Mouse (Mus musculus): ENCODE data around the gene Farp1. TPM values are rescaled to one million over a fixed set of nuclear protein-coding genes. Genes with fewer than 3 reads are reported as not detected.
"Not testable (repeated sequence)": the region's sequence is repeated elsewhere in the genome, so short reads cannot be mapped to it uniquely, and the experiment has no call there.

Farp1 gene
- polyA plus RNA-seq, 1 experiment: 11.6 TPM

DNA sequence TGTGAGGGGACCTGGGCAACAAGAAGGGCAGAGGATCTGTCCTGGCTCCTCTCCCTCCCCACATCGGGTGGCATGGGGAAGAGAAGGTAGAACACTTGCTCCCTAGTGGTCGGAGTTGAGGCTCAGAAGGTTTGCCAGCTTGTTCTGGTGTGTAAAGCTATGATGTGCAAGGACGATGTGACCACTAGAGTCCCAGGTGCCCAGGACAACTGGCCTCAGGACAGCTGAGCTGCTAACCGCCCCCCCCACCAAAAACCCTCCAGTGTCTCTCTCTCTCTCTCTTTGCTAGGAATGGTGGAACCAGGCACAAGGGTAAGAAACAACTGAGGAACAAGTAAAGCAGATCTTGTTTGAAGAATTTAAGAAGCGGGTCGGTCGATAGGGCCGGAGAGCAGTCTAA lies 149.4 kb downstream of the Farp1 start:
- Histone ChIP-seq H3K27ac (replicated peaks; ENCODE audit: low read depth, low read length) (no peak overlapping the region), H3K4me1 (ENCODE audit: control insufficient read depth, insufficient read depth, insufficient read length, low read length) (no peaks in the 10 kb centered on the region), H3K4me3 (ENCODE audit: insufficient read depth, low read depth, low read length) (no peak overlapping the region)

GRCm38 (mm10) chr14:121186402-121186894 lies 151.4 kb downstream of the Farp1 start:
- no peak overlapping the region for H3K4me3 ChIP-seq (ENCODE audit: insufficient read depth, low read depth, low read length)
- no peaks in the 10 kb centered on the region for H3K4me1 ChIP-seq (ENCODE audit: control insufficient read depth, insufficient read depth, insufficient read length, low read length)
- H3K27ac ChIP-seq (replicated peaks; ENCODE audit: low read depth, low read length): no peak overlapping the region

DNA sequence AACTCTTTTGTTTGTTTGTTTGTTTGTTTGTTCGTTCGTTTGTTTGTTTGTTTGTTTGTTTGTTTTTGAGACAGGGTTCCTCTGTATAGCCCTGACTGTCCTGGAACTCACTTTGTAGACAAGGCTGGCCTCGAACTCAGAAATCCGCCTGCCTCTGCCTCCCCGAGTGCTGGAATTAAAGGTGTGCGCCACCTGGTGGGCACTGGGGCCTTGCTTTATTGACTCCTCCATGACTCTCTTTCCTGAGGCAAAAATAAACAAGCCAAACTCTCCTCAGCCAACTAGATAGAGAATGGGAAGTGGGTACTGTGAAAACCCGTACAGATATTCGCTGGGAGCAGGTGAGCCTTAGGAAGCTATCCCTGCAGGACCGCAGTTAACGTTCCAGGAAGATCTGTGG lies 154.8 kb downstream of the Farp1 start:
- not testable (repeated sequence) for H3K4me3 ChIP-seq (ENCODE audit: insufficient read depth, low read depth, low read length); H3K4me1 ChIP-seq (ENCODE audit: control insufficient read depth, insufficient read depth, insufficient read length, low read length); H3K27ac ChIP-seq (replicated peaks; ENCODE audit: low read depth, low read length)

GRCm38 (mm10) chr14:121190386-121190785 lies 155.4 kb downstream of the Farp1 start:
- Histone ChIP-seq H3K4me3 (ENCODE audit: insufficient read depth, low read depth, low read length) (no peak overlapping the region), H3K27ac (replicated peaks; ENCODE audit: low read depth, low read length) (no peak overlapping the region), H3K4me1 (ENCODE audit: control insufficient read depth, insufficient read depth, insufficient read length, low read length) (no peaks in the 10 kb centered on the region)

- no peak overlapping the region for H3K27ac ChIP-seq (replicated peaks; ENCODE audit: low read depth, low read length)
- H3K4me1 ChIP-seq (ENCODE audit: control insufficient read depth, insufficient read depth, insufficient read length, low read length): no peaks in the 10 kb centered on the region
- H3K4me3 ChIP-seq (ENCODE audit: insufficient read depth, low read depth, low read length): no peak overlapping the region
These were observed 156.7 kb downstream of the Farp1 start for GRCm38 (mm10) chr14:121191739-121192138.

DNA sequence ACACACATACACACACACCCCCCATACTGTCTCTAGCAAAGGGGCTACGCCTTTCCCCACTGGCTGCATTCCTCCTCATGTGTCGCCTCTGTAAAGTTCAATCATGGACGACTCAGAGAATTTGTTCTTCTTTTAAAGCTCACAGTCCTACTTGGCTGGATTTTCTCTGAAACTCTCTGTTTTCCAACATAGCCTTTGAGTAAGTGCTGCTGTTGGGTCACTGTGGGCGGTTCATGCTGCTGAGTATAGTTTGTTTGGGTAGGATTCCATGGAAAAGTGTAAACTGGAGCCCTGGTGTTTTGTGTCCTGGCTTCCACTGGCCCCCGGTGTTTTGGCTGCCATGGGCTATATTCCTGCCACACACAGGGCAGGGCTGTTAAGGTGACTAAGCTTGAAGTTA lies 157.4 kb downstream of the Farp1 start:
- H3K27ac ChIP-seq (replicated peaks; ENCODE audit: low read depth, low read length): no peak overlapping the region
- H3K4me1 ChIP-seq (ENCODE audit: control insufficient read depth, insufficient read depth, insufficient read length, low read length): no peaks in the 10 kb centered on the region
- no peak overlapping the region for H3K4me3 ChIP-seq (ENCODE audit: insufficient read depth, low read depth, low read length)

DNA sequence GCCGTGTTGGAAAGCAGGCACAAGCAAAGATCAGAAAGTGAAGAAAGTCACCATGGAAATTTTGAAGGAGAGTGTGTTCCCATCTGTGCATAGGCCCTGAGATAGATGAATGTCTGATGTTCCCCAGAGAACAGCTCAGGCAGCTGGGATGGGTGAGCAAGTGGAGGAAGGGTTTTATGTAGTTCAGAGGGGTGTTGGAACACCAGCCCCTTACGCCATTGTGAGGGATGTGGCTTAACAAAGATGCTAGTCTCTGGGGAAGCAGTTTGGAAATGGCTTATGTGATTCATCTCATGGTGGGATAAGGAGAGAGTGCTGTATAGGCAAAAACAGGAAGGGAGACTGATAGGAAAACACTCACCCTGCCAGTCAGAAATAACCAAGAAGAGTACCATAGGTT lies 159.0 kb downstream of the Farp1 start:
- Histone ChIP-seq H3K4me1 (ENCODE audit: control insufficient read depth, insufficient read depth, insufficient read length, low read length) (no peaks in the 10 kb centered on the region), H3K4me3 (ENCODE audit: insufficient read depth, low read depth, low read length) (no peak overlapping the region), H3K27ac (replicated peaks; ENCODE audit: low read depth, low read length) (no peak overlapping the region)

DNA sequence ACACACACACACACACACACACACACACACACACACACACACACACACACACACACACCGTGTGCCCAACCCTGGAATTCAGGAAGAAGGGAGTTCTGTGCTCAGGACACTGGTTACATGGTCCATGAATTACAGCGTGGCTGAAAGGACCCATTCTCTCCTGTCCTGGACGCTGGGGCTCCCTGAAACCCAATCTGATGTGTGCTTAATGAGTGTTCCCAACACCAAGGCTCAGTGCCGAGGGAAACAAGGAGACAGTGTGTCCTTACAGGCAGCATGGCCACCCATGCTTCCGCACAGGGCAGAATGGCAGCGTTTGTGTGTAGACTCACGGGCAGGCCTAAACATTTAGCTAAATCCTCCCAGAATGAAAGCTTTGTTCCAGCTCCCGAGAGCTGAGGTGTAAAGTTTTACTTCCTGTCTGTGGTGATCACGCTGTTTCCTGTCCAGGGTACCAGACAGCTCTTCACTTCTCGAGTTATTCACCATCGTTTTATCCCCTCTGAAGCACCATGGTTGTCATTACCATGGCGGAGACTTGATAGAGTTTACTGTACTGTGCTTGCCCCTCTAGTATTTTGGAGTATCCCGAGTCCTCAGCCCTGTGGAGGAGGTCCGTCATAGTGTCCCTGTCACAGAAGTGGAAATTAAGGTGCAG lies 164.0 kb downstream of the Farp1 start:
- H3K4me3 ChIP-seq (ENCODE audit: insufficient read depth, low read depth, low read length): no peak overlapping the region
- H3K27ac ChIP-seq (replicated peaks; ENCODE audit: low read depth, low read length): no peak overlapping the region
- H3K4me1 ChIP-seq (ENCODE audit: control insufficient read depth, insufficient read depth, insufficient read length, low read length): no peaks in the 10 kb centered on the region

GRCm38 (mm10) chr14:121199789-121200188 lies 164.8 kb downstream of the Farp1 start:
- H3K27ac ChIP-seq (replicated peaks; ENCODE audit: low read depth, low read length): no peak overlapping the region
- no peak overlapping the region for H3K4me3 ChIP-seq (ENCODE audit: insufficient read depth, low read depth, low read length)
- H3K4me1 ChIP-seq (ENCODE audit: control insufficient read depth, insufficient read depth, insufficient read length, low read length): no peaks in the 10 kb centered on the region

- Histone ChIP-seq H3K4me3 (ENCODE audit: insufficient read depth, low read depth, low read length) (no peak overlapping the region), H3K27ac (replicated peaks; ENCODE audit: low read depth, low read length) (no peak overlapping the region)
These were observed 165.4 kb downstream of the Farp1 start for GRCm38 (mm10) chr14:121200353-121200752.

DNA sequence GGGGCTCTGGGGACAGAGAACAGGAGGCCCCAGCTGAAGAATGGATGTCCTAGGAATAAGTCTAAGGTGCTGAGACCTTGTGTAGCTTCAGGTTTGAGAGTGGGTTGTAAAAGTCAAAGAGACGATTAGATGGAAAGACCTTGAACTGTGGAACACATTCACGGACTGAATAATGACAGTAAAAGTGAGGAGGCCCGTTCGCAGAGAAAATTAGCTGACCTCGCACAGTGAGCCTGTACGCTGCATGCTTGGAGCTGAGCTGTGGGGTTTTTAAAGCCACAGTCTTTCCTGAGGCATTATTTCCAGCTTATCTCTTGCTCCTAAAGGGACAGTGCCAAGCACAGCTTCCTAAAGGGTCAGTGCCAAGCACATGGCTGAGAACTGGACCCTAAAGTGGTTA lies 166.2 kb downstream of the Farp1 start:
- no peak overlapping the region for H3K27ac ChIP-seq (replicated peaks; ENCODE audit: low read depth, low read length)
- no peaks in the 10 kb centered on the region for H3K4me1 ChIP-seq (ENCODE audit: control insufficient read depth, insufficient read depth, insufficient read length, low read length)
- H3K4me3 ChIP-seq (ENCODE audit: insufficient read depth, low read depth, low read length): no peak overlapping the region

More at GRCm38 (mm10) chr14:121200353-121200752, 165.4 kb downstream of the Farp1 start:
- H3K4me1 ChIP-seq (ENCODE audit: control insufficient read depth, insufficient read depth, insufficient read length, low read length): no peaks in the 10 kb centered on the region

- Histone ChIP-seq H3K4me3 (ENCODE audit: insufficient read depth, low read depth, low read length) (no peak overlapping the region), H3K4me1 (ENCODE audit: control insufficient read depth, insufficient read depth, insufficient read length, low read length) (no peaks in the 10 kb centered on the region), H3K27ac (replicated peaks; ENCODE audit: low read depth, low read length) (no peak overlapping the region)
These were observed 170.5 kb downstream of the Farp1 start for GRCm38 (mm10) chr14:121205459-121205858.

- Histone ChIP-seq H3K4me1 (ENCODE audit: control insufficient read depth, insufficient read depth, insufficient read length, low read length) (no peaks in the 10 kb centered on the region), H3K4me3 (ENCODE audit: insufficient read depth, low read depth, low read length) (no peak overlapping the region), H3K27ac (replicated peaks; ENCODE audit: low read depth, low read length) (no peak overlapping the region)
These were observed 172.6 kb downstream of the Farp1 start for GRCm38 (mm10) chr14:121207441-121208158.

GRCm38 (mm10) chr14:121208159-121208515 lies 173.1 kb downstream of the Farp1 start:
- no peak overlapping the region for H3K27ac ChIP-seq (replicated peaks; ENCODE audit: low read depth, low read length)
- no peaks in the 10 kb centered on the region for H3K4me1 ChIP-seq (ENCODE audit: control insufficient read depth, insufficient read depth, insufficient read length, low read length)
- H3K4me3 ChIP-seq (ENCODE audit: insufficient read depth, low read depth, low read length): no peak overlapping the region

DNA sequence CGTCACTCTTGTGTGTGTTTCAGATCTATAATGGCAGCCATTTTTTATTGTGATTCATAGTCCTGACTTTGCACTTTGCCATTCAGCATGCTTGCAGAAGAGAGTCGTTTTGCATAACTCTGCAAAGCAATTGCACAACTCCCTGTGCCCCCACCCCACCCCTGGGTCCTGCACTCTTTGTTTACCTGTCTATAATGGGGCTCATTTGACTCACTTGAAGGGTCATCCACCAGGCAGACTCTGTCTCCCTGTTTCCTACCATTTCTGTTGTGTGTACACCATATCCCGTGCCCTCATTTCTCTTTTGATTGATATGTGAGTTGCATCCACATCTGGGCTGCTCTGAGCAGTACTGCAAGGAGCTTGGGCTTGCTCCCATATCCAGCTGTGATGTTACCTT lies 175.3 kb downstream of the Farp1 start:
- Histone ChIP-seq H3K27ac (replicated peaks; ENCODE audit: low read depth, low read length) (no peak overlapping the region), H3K4me3 (ENCODE audit: insufficient read depth, low read depth, low read length) (no peak overlapping the region), H3K4me1 (ENCODE audit: control insufficient read depth, insufficient read depth, insufficient read length, low read length) (peaks cover 4% of the 10 kb centered on the region; the same call in 1 of the 2 replicates)

DNA sequence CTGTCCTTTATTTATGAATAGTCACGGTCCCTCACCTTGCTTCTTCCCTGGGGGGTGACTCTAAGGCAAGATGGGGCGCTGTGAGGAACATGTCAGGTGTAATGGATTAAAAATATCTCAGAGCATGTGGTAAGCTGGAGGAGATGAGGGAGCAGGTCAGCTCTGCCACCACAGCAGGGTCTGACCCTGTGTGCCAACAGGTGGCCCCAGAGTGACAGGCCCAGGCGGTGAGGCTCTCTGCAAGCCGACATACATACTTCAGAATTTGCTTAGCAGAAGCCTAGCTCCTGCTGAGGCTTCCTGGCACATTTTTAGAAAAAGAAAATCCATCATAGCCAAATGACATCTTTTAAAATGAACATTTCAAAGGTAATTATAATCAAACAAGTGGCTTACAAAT lies 178.7 kb downstream of the Farp1 start:
- Histone ChIP-seq H3K27ac (replicated peaks; ENCODE audit: low read depth, low read length) (no peak overlapping the region), H3K4me3 (ENCODE audit: insufficient read depth, low read depth, low read length) (no peak overlapping the region), H3K4me1 (ENCODE audit: control insufficient read depth, insufficient read depth, insufficient read length, low read length) (peaks cover 4% of the 10 kb centered on the region; the same call in 1 of the 2 replicates)
